Mouse (Mus musculus) retina, embryonic 14.5 days (tissue): ENCODE data around the gene Mypn.
A peak's percentile ranks its signal among the peaks of the same experiment; 100 is the strongest.

Experiments used
- DNase-seq: peaks from one replicate; pipeline ENCODE4 v3.0.0-alpha.2; 2015; ENCODE audit warnings: low spot score

The Mypn gene

GRCm38 (mm10) chr10:63203728-63204127, at the start of gene Mypn:
Gene Mypn (minus strand): TSS chr10:63203952.
- DNase-seq: no peak

- no peak for DNase-seq
These were observed 44.7 kb upstream of the Mypn start for GRCm38 (mm10) chr10:63248421-63248820.

- DNase-seq: no peak
These were observed 43.7 kb upstream of the Mypn start for GRCm38 (mm10) chr10:63247457-63247856.

- no peak for DNase-seq
These were observed 42.1 kb upstream of the Mypn start for GRCm38 (mm10) chr10:63245846-63246245.

GRCm38 (mm10) chr10:63244746-63245145, 41.0 kb upstream of the Mypn start:
- DNase-seq: peak; percentile 63

GRCm38 (mm10) chr10:63244055-63244671, 40.4 kb upstream of the Mypn start:
- DNase-seq: no peak

GRCm38 (mm10) chr10:63243493-63244054, 39.8 kb upstream of the Mypn start, which contains the start of gene Herc4:
Gene Herc4 (plus strand): TSS chr10:63243810.
- peak; percentile 95 for DNase-seq

- no peak for DNase-seq
These were observed 39.2 kb upstream of the Mypn start for GRCm38 (mm10) chr10:63242798-63243435.

- DNase-seq: no peak
These were observed 37.1 kb upstream of the Mypn start for GRCm38 (mm10) chr10:63240868-63241271.

- DNase-seq: no peak
These were observed 36.1 kb upstream of the Mypn start for GRCm38 (mm10) chr10:63239848-63240247.

- DNase-seq: no peak
These were observed 34.3 kb upstream of the Mypn start for GRCm38 (mm10) chr10:63238090-63238489.

- no peak for DNase-seq
These were observed 33.5 kb upstream of the Mypn start for GRCm38 (mm10) chr10:63237206-63237605.

- DNase-seq: no peak
These were observed 32.9 kb upstream of the Mypn start for GRCm38 (mm10) chr10:63236663-63237062.

GRCm38 (mm10) chr10:63235889-63236288, 32.1 kb upstream of the Mypn start:
- no peak for DNase-seq

- DNase-seq: no peak
These were observed 30.4 kb upstream of the Mypn start for GRCm38 (mm10) chr10:63234133-63234532.

GRCm38 (mm10) chr10:63231630-63232029, 27.9 kb upstream of the Mypn start:
- no peak for DNase-seq

GRCm38 (mm10) chr10:63230854-63231253, 27.1 kb upstream of the Mypn start:
- no peak for DNase-seq

GRCm38 (mm10) chr10:63230266-63230665, 26.5 kb upstream of the Mypn start:
- no peak for DNase-seq

GRCm38 (mm10) chr10:63224341-63224740, 20.6 kb upstream of the Mypn start:
- DNase-seq: no peak

- DNase-seq: peak; percentile 60
These were observed 17.5 kb upstream of the Mypn start for GRCm38 (mm10) chr10:63221081-63221783.

- DNase-seq: no peak
These were observed 5.1 kb upstream of the Mypn start for GRCm38 (mm10) chr10:63208871-63209270.

- DNase-seq: no peak
These were observed 750 bp downstream of the Mypn start for GRCm38 (mm10) chr10:63203002-63203401.

GRCm38 (mm10) chr10:63201534-63201933, 2.2 kb downstream of the Mypn start:
- no peak for DNase-seq
